Mouse (Mus musculus): ENCODE measurements at regions not wholly inside any gene's neighbourhood (a gene's known extent, or its start where the extent isn't known, plus 50 kb on each side); places are given as distances from the start of the nearest gene placed in this dataset.

- DNase-seq (ENCODE audit: low spot score) = no peak
Measured at GRCm38 (mm10) chr13:97516731-97517130, 243.7 kb downstream of the Gm10260 start.

- DNase-seq (ENCODE audit: low spot score) = no peak
Measured at GRCm38 (mm10) chr13:97514421-97515066, 245.9 kb downstream of the Gm10260 start.

GRCm38 (mm10) chr13:97512521-97512920 lies 247.9 kb downstream of the Gm10260 start:
- DNase-seq (ENCODE audit: low spot score) = no peak

GRCm38 (mm10) chr13:97510431-97511261 lies 249.8 kb downstream of the Gm10260 start:
- no peak for DNase-seq (ENCODE audit: low spot score)

- no peak for DNase-seq (ENCODE audit: low spot score)
Measured at GRCm38 (mm10) chr13:97504949-97505348, 255.5 kb downstream of the Gm10260 start.

- no peak for DNase-seq (ENCODE audit: low spot score)
Measured at GRCm38 (mm10) chr13:97503955-97504739, 256.3 kb downstream of the Gm10260 start.

- DNase-seq (ENCODE audit: low spot score) = no peak
Measured at GRCm38 (mm10) chr13:97503391-97503790, 257.0 kb downstream of the Gm10260 start.

GRCm38 (mm10) chr13:97500155-97500554 lies 259.2 kb downstream of the Enc1 start:
- DNase-seq (ENCODE audit: low spot score) = no peak

- DNase-seq (ENCODE audit: low spot score) = no peak
Measured at GRCm38 (mm10) chr13:97498981-97499380, 258.1 kb downstream of the Enc1 start.

GRCm38 (mm10) chr13:97497928-97498327 lies 257.0 kb downstream of the Enc1 start:
- no peak for DNase-seq (ENCODE audit: low spot score)

GRCm38 (mm10) chr13:97494770-97495169 lies 253.9 kb downstream of the Enc1 start:
- DNase-seq (ENCODE audit: low spot score) = no peak

GRCm38 (mm10) chr13:97493836-97494235 lies 252.9 kb downstream of the Enc1 start:
- no peak for DNase-seq (ENCODE audit: low spot score)

GRCm38 (mm10) chr13:97492958-97493735 lies 252.2 kb downstream of the Enc1 start:
- no peak for DNase-seq (ENCODE audit: low spot score)

GRCm38 (mm10) chr13:97491865-97492847 lies 251.3 kb downstream of the Enc1 start:
- no peak for DNase-seq (ENCODE audit: low spot score)

GRCm38 (mm10) chr13:97490131-97490530 lies 249.2 kb downstream of the Enc1 start:
- no peak for DNase-seq (ENCODE audit: low spot score)

GRCm38 (mm10) chr13:97489721-97490120 lies 248.8 kb downstream of the Enc1 start:
- DNase-seq (ENCODE audit: low spot score) = no peak

- DNase-seq (ENCODE audit: low spot score) = no peak
Measured at GRCm38 (mm10) chr13:97489029-97489428, 248.1 kb downstream of the Enc1 start.

- DNase-seq (ENCODE audit: low spot score) = no peak
Measured at GRCm38 (mm10) chr13:97488518-97488917, 247.6 kb downstream of the Enc1 start.

GRCm38 (mm10) chr13:97487746-97488473 lies 247.0 kb downstream of the Enc1 start:
- DNase-seq (ENCODE audit: low spot score) = no peak

- DNase-seq (ENCODE audit: low spot score) = no peak
Measured at GRCm38 (mm10) chr13:97486490-97486889, 245.6 kb downstream of the Enc1 start.
